Mouse (Mus musculus) megakaryocyte, embryonic 14.5 days (primary cell): ENCODE measurements around the gene Raf1.

Source experiments
- FLI1 ChIP-seq: IDR thresholded peaks from 2 replicates; pipeline ENCODE4 v1.6.1; 2012; ENCODE audit warnings: low read length, inconsistent platforms, mixed read lengths
- GATA1 ChIP-seq: IDR thresholded peaks from 3 replicates; pipeline ENCODE4 v1.6.1; 2012; ENCODE audit warnings: mixed read lengths, low read length, inconsistent platforms, borderline replicate concordance

DNA sequence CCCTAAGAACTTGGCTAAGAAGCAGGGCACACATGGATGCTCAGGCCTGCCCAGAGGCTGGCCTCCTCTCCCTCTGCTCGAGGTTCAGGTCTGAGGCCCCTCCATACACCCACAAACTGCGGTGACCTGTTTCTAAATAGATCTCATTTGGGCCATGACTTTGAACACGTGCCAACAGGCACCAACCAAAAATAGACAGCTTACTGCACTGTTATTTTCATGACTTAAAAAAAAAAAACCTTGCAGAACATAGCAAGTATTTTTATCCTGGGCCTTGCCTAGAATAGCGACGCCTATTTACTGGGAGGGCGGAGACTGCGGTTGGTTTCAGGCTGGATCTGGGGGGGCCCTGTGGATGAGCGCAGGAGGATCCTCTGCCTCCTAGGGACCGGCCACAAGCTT, 18.0 kb upstream of the Raf1 start:
- TF ChIP-seq GATA1 (no peak), FLI1 (no peak)
